Mouse (Mus musculus) ES-E14 (cell line): ENCODE data around the gene Myl9. TPM values are rescaled to one million over a fixed set of nuclear protein-coding genes. Genes with fewer than 3 reads are reported as not detected.

ENCODE experiments used
- DNase-seq: peaks from one replicate; pipeline ENCODE4 v3.0.0-alpha.2; 2013; ENCODE audit warnings: low read depth, low spot score
- H3K27ac ChIP-seq: 2 replicates; pipeline ENCODE4 v1.5.1; 2012; ENCODE audit warnings: low read depth, mild to moderate bottlenecking, low read length, moderate library complexity, mixed read lengths; ENCODE audit not compliant: poor library complexity, insufficient read depth, severe bottlenecking
- H3K36me3 ChIP-seq: 2 replicates; pipeline ENCODE4 v1.6.1; 2012; ENCODE audit warnings: mild to moderate bottlenecking, low read length, moderate library complexity, mixed read lengths; ENCODE audit not compliant: control insufficient read depth, poor library complexity, insufficient read depth, severe bottlenecking
- H3K4me1 ChIP-seq, 2 experiments: fragments of 150-350 bp in 1 of 2; sonication (generic) in 1 of 2; 2 replicates each; pipeline ENCODE4 v1.6.1; 2012; ENCODE audit warnings: low read length in 2 of 2, mild to moderate bottlenecking in 1 of 2, mixed read lengths in 1 of 2; ENCODE audit not compliant: control insufficient read depth in 2 of 2, insufficient read depth in 2 of 2, poor library complexity in 1 of 2
- H3K4me3 ChIP-seq, 2 experiments: fragments of 150-350 bp in 1 of 2; sonication (generic) in 1 of 2; 2 replicates each; pipeline ENCODE4 v1.5.1; 2012; ENCODE audit warnings: low read length in 2 of 2, low read depth in 1 of 2, mild to moderate bottlenecking in 1 of 2, mixed read lengths in 1 of 2; ENCODE audit not compliant: insufficient read depth in 1 of 2, poor library complexity in 1 of 2, severe bottlenecking in 1 of 2
- H3K9ac ChIP-seq: 2 replicates; pipeline ENCODE4 v1.6.1; 2012; ENCODE audit warnings: low read depth, mild to moderate bottlenecking, low read length, mixed read lengths; ENCODE audit not compliant: poor library complexity, insufficient read depth, severe bottlenecking
- H3K9me3 ChIP-seq: fragments of 150-350 bp; sonication (generic); 2 replicates; pipeline ENCODE4 v1.6.1; 2012; ENCODE audit warnings: low read depth, mild to moderate bottlenecking, low read length; ENCODE audit not compliant: control insufficient read depth, insufficient read depth
- CHD2 ChIP-seq: IDR thresholded peaks from 2 replicates; pipeline ENCODE4 v1.6.1; 2014; ENCODE audit warnings: mild to moderate bottlenecking, low read depth, low read length, inconsistent platforms
- HCFC1 ChIP-seq: IDR thresholded peaks from 2 replicates; pipeline ENCODE4 v1.6.1; 2012; ENCODE audit warnings: low read length, inconsistent platforms, borderline replicate concordance; ENCODE audit not compliant: insufficient read depth
- MAFK ChIP-seq: IDR thresholded peaks from 2 replicates; pipeline ENCODE4 v1.6.1; 2014; ENCODE audit warnings: mild to moderate bottlenecking, low read depth, low read length, inconsistent platforms; ENCODE audit not compliant: insufficient read depth
- ZC3H11A ChIP-seq: IDR thresholded peaks from 2 replicates; pipeline ENCODE4 v1.6.1; 2012; ENCODE audit warnings: low read depth, mild to moderate bottlenecking, inconsistent platforms, low read length, borderline replicate concordance
- ZNF384 ChIP-seq: IDR thresholded peaks from 2 replicates; pipeline ENCODE4 v1.6.1; 2012; ENCODE audit warnings: low read depth, low read length, inconsistent platforms
- in situ Hi-C, 2 experiments: fragments of 600-800 bp; cut with MboI; formaldehyde crosslinking; loops; one replicate each; pipeline ENCODE4 v1.15.1; 2025; ENCODE audit warnings: low sequenced_read_pairs in 2 of 2, inconsistent platforms in 1 of 2; ENCODE audit not compliant: unreplicated experiment in 2 of 2
- total RNA-seq: library from RNA; depleted of rRNA; stranded (reverse); fragments of 300-350 nt; gene quantifications from 2 replicates; pipeline ENCODE4 v1.2.3, GENCODE M21; 2012

Gene Myl9
- total RNA-seq, 1 experiment, result 77.7 TPM

DNA sequence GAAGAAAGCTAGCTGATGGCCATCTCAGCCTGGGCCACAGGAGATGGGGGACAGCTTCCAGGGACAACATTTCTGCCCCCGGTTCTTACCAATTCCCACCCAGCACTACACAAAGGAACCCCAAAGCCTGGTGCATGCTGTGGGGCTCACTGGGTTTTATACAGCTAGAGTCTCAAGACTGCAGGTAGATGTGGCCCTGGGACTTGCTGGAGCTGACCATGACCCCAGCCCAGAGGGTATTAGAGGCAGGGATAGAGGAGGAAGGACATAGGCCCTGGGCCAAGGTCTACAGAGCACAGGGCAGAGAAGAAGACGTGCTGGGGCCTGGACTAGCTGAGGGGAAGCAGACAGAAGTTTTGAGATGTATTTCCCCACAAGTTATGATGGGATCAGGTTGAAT lies 1.7 kb downstream of the Myl9 start:
- Histone ChIP-seq H3K9me3 (no peaks in the 10 kb centered on the region), H3K4me1 (peaks cover 3 to 21% of the 10 kb centered on the region in 2 experiments; a peak in 2 of 4 replicates), H3K9ac (no peak overlapping the region), H3K27ac (no peak overlapping the region), H3K4me3 (no peak overlapping the region), H3K36me3 (no peaks in the 10 kb centered on the region)
- TF ChIP-seq MAFK, result no peak
- TF ChIP-seq CHD2, result no peak
- no peak for TF ChIP-seq ZC3H11A
- no peak for TF ChIP-seq HCFC1
- no peak for DNase-seq
- in situ Hi-C loops, result no loop called here

DNA sequence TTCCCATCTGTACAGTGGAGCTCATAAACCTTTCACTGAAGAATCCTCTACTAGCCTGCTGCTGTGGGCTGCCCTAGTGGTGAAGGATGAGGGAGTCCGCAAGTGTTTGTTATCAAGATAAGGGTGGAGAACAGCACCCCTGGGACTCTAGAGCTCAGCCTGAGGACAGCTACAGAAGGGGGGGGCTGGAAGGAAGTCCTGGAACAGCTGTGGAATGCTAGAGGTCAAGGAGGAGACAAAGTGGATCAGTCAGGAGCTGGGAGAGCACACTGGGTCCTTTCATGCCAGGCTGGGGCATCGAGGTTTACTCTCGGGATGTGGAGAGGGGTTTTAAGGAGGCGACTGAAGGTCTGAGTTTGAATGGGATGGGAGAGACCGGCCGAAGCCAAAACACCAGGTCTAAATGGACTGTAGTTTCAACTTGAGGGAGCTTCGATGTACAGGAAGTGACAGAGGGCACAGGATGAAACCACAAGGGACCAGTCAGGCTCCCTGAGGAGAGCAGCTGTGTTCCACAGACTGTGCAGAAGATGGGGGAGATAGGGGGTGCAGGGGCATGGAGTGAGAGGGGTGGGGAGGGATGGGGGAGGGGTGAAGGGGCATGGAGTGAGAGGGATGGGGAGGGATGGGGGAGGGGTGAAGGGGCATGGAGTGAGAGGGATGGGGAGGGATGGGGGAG lies 2.2 kb downstream of the Myl9 start:
- Histone ChIP-seq H3K4me3 (no peak overlapping the region), H3K4me1 (peaks cover 3 to 26% of the 10 kb centered on the region in 2 experiments; a peak in 2 of 4 replicates), H3K36me3 (no peaks in the 10 kb centered on the region), H3K9ac (no peak overlapping the region), H3K27ac (no peak overlapping the region), H3K9me3 (no peaks in the 10 kb centered on the region)
- DNase-seq, result no peak
- TF ChIP-seq ZC3H11A (no peak), HCFC1 (no peak), CHD2 (no peak), MAFK (no peak), ZNF384 (no peak)
- in situ Hi-C loops, result no loop called here

DNA sequence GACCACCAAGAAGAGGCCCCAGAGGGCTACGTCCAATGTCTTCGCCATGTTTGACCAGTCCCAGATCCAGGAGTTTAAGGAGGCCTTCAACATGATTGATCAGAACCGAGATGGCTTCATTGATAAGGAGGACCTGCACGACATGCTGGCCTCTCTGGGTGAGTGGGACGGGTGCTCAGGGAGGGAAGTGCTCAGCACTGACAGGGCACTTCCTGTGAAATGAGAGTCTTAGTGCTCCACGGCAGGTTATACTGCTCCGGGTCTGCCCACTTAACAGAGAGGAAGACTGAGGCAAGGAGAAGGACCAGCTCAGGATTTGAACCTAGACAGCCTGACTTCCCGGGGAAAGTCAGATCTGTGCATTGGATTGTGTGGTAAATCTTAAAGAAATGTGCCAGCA lies 3.4 kb downstream of the Myl9 start:
- H3K27ac ChIP-seq, result no peak overlapping the region
- H3K9me3 ChIP-seq, result no peaks in the 10 kb centered on the region
- no peak overlapping the region for H3K9ac ChIP-seq
- TF ChIP-seq ZC3H11A (no peak), CHD2 (no peak), HCFC1 (no peak), MAFK (no peak), ZNF384 (no peak)
- no peak overlapping the region for H3K4me3 ChIP-seq
- H3K4me1 ChIP-seq, result peaks cover 3 to 27% of the 10 kb centered on the region in 2 experiments; a peak in 2 of 4 replicates
- DNase-seq, result no peak
- no peaks in the 10 kb centered on the region for H3K36me3 ChIP-seq
- in situ Hi-C loops, result no loop called here

GRCm38 (mm10) chr2:156779036-156779435 lies 3.8 kb downstream of the Myl9 start:
- Histone ChIP-seq H3K9me3 (no peaks in the 10 kb centered on the region), H3K36me3 (no peaks in the 10 kb centered on the region), H3K4me3 (no peak overlapping the region), H3K9ac (no peak overlapping the region), H3K27ac (no peak overlapping the region), H3K4me1 (peaks cover 3 to 26% of the 10 kb centered on the region in 2 experiments; a peak in 1 of 4 replicates)
- DNase-seq, result no peak
- TF ChIP-seq ZNF384 (no peak), CHD2 (no peak), MAFK (no peak), HCFC1 (no peak), ZC3H11A (no peak)
- in situ Hi-C loops, result no loop called here

- TF ChIP-seq ZC3H11A (no peak), ZNF384 (no peak), MAFK (no peak), CHD2 (no peak), HCFC1 (no peak)
- in situ Hi-C loops, result no loop called here
- no peak for DNase-seq
- Histone ChIP-seq H3K36me3 (no peaks in the 10 kb centered on the region), H3K27ac (no peak overlapping the region), H3K9ac (no peak overlapping the region), H3K9me3 (no peaks in the 10 kb centered on the region), H3K4me1 (peaks cover 3 to 22% of the 10 kb centered on the region in 2 experiments; a peak in 1 of 4 replicates), H3K4me3 (no peak overlapping the region)
Measured at GRCm38 (mm10) chr2:156779488-156779887, 4.3 kb downstream of the Myl9 start.
